Mouse (Mus musculus): Measurements from ENCODE around the gene Arhgap21.
A peak's percentile ranks its signal among the peaks of the same experiment; 100 is the strongest.
"Not testable (repeated sequence)": the region's sequence is repeated elsewhere in the genome, so short reads cannot be mapped to it uniquely, and the experiment has no call there.

Gene Arhgap21

GRCm38 (mm10) chr2:20939367-20939766 lies 29.3 kb downstream of the Arhgap21 start:
- DNase-seq, result no peak

GRCm38 (mm10) chr2:20936609-20937221 lies 32.0 kb downstream of the Arhgap21 start:
- DNase-seq, result peak in 1 of 2 experiments; percentile 8

GRCm38 (mm10) chr2:20934406-20934805 lies 34.3 kb downstream of the Arhgap21 start:
- DNase-seq, result no peak

- DNase-seq, result no peak
Observed at GRCm38 (mm10) chr2:20932748-20933313, 35.9 kb downstream of the Arhgap21 start.

GRCm38 (mm10) chr2:20931761-20932160 lies 36.9 kb downstream of the Arhgap21 start:
- not testable (repeated sequence) for DNase-seq

- no peak for DNase-seq
Observed at GRCm38 (mm10) chr2:20928454-20928853, 40.2 kb downstream of the Arhgap21 start.

GRCm38 (mm10) chr2:20924938-20925337 lies 43.7 kb downstream of the Arhgap21 start:
- DNase-seq, result no peak

GRCm38 (mm10) chr2:20922366-20922765 lies 46.3 kb downstream of the Arhgap21 start:
- DNase-seq, result no peak

- DNase-seq, result no peak
Observed at GRCm38 (mm10) chr2:20921558-20921957, 47.1 kb downstream of the Arhgap21 start.

GRCm38 (mm10) chr2:20921021-20921420 lies 47.7 kb downstream of the Arhgap21 start:
- DNase-seq, result no peak

GRCm38 (mm10) chr2:20914531-20915320 lies 54.0 kb downstream of the Arhgap21 start:
- peak in 1 of 2 experiments; percentile 22 for DNase-seq

GRCm38 (mm10) chr2:20913019-20913415 lies 55.7 kb downstream of the Arhgap21 start:
- no peak for DNase-seq

- DNase-seq, result peak in 1 of 2 experiments; percentile 19
Observed at GRCm38 (mm10) chr2:20912348-20913018, 56.2 kb downstream of the Arhgap21 start.

GRCm38 (mm10) chr2:20910446-20910845 lies 58.2 kb downstream of the Arhgap21 start:
- DNase-seq, result no peak

GRCm38 (mm10) chr2:20909404-20909803 lies 59.3 kb downstream of the Arhgap21 start:
- no peak for DNase-seq

GRCm38 (mm10) chr2:20907291-20907690 lies 61.4 kb downstream of the Arhgap21 start:
- DNase-seq, result no peak

- DNase-seq, result no peak
Observed at GRCm38 (mm10) chr2:20905411-20905810, 63.3 kb downstream of the Arhgap21 start.

GRCm38 (mm10) chr2:20902981-20903645 lies 65.6 kb downstream of the Arhgap21 start:
- no peak for DNase-seq

GRCm38 (mm10) chr2:20901916-20902315 lies 66.8 kb downstream of the Arhgap21 start:
- DNase-seq, result no peak

- no peak for DNase-seq
Observed at GRCm38 (mm10) chr2:20899301-20899700, 69.4 kb downstream of the Arhgap21 start.

GRCm38 (mm10) chr2:20898684-20899083 lies 70.0 kb downstream of the Arhgap21 start:
- peak; percentile 73 to 78 for DNase-seq

- no peak for DNase-seq
Observed at GRCm38 (mm10) chr2:20896446-20896845, 72.2 kb downstream of the Arhgap21 start.
